Mouse (Mus musculus): ENCODE measurements at regions not wholly inside any gene's neighbourhood (a gene's known extent, or its start where the extent isn't known, plus 50 kb on each side); places are given as distances from the start of the nearest gene placed in this dataset.
A peak's percentile ranks its signal among the peaks of the same experiment; 100 is the strongest.
"Not testable (repeated sequence)": the region's sequence is repeated elsewhere in the genome, so short reads cannot be mapped to it uniquely, and the experiment has no call there.

DNA sequence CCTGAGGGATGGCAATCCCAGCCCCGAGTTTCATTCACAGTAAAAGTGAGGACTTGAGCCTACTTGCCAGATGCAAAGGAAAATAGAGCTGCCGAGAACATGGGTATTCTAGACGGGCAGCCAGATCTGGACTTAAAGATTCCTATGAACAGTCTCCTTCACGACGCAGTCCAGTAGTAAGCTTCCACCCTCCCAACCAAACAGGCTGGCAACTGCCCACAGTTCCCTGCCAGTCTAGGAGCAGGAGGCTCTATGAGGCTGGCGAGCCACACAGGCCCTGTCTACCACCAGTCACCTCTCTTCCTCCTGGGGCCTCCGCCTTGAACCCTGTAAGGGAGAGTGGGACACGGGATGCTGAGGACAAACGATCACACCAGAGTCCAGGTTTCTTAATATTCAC lies 153.5 kb upstream of the Snrpn start:
- DNase-seq: no peak

GRCm38 (mm10) chr7:60244187-60244866 lies 104.3 kb upstream of the Snrpn start:
- DNase-seq: peak; percentile 33 to 38

DNA sequence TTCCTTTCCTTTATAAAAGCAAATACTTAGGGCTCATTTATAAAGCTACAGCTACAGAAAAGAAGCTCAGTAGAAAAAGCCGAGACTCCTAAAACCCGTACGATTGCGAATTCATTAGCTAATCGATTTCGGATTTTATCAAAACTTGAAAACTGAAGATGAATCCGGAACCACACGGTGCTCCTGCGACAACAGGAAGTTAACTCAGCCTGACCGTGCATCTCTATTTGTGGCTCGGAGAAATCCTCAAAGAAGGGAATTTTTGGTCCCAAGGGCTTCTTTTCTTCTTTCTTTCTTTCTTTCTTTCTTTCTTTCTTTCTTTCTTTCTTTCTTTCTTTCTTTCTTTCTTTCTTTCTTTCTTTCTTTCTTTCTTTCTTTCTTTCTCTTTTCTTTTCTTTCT lies 103.7 kb upstream of the Snrpn start:
- DNase-seq: peak; percentile 25 to 40

GRCm38 (mm10) chr7:60238595-60239195 lies 98.7 kb upstream of the Snrpn start:
- not testable (repeated sequence) for DNase-seq

- DNase-seq: not testable (repeated sequence)
These were observed 76.6 kb upstream of the Snrpn start for GRCm38 (mm10) chr7:60216358-60217273.
